Mouse (Mus musculus): Measurements from ENCODE around the gene Abhd5.

- TF ChIP-seq MAX (IDR thresholded peaks at IDR 0.05; ENCODE audit: low read length) = no peak
- no peak for TF ChIP-seq POLR2AphosphoS5 (IDR thresholded peaks at IDR 0.05; ENCODE audit: borderline replicate concordance, low read depth, low read length)
- TF ChIP-seq CTCF (IDR thresholded peaks at IDR 0.05 in 2 of 3, conservative IDR thresholded peaks at IDR 0.05 in 1 of 3; ENCODE audit: control insufficient read depth in 1 of 3, insufficient read depth in 1 of 3, low read depth in 2 of 3, low read length in 3 of 3, poor library complexity in 1 of 3, severe bottlenecking in 1 of 3) = no peak
- no peak for TF ChIP-seq E2F4 (IDR thresholded peaks at IDR 0.05; ENCODE audit: borderline replicate concordance, low read depth, low read length)
- TF ChIP-seq CHD1 (IDR thresholded peaks at IDR 0.05; ENCODE audit: low read depth, low read length) = no peak
- TF ChIP-seq ELF1 (IDR thresholded peaks at IDR 0.05; ENCODE audit: low read depth, low read length) = no peak
- no peak for TF ChIP-seq ZMIZ1 (IDR thresholded peaks at IDR 0.05; ENCODE audit: low read depth, low read length)
- TF ChIP-seq TCF12 (IDR thresholded peaks at IDR 0.05; ENCODE audit: low read depth, low read length) = no peak
- no peak for TF ChIP-seq POLR2AphosphoS2 (IDR thresholded peaks at IDR 0.05; ENCODE audit: low read length)
- no peak for TF ChIP-seq BHLHE40 (IDR thresholded peaks at IDR 0.05; ENCODE audit: borderline replicate concordance, low read depth, low read length)
- TF ChIP-seq TBP (IDR thresholded peaks at IDR 0.05; ENCODE audit: low read depth, low read length) = no peak
- no peak for TF ChIP-seq RAD21 (IDR thresholded peaks at IDR 0.05; ENCODE audit: low read depth, low read length)
- TF ChIP-seq POLR2A (IDR thresholded peaks at IDR 0.05; ENCODE audit: control insufficient read depth in 1 of 2, insufficient read depth in 1 of 2, low read depth in 1 of 2, low read length in 2 of 2, poor library complexity in 1 of 2) = no peak
- TF ChIP-seq MAFK (IDR thresholded peaks at IDR 0.05; ENCODE audit: borderline replicate concordance, low read depth, low read length) = no peak
These were observed 21.6 kb downstream of the Abhd5 start for GRCm38 (mm10) chr9:122372991-122373390.

Data from MEL (cell line).